Mouse (Mus musculus) heart, postnatal 0 days (tissue): ENCODE data around the gene 4930469K13Rik.

Source experiments
- CTCF ChIP-seq: IDR thresholded peaks from 2 replicates; pipeline ENCODE4 v1.5.1; 2016; ENCODE audit warnings: antibody characterized with exemption, control low read depth, low read depth
- EP300 ChIP-seq: IDR thresholded peaks from 2 replicates; pipeline ENCODE4 v1.6.1; 2016; ENCODE audit warnings: antibody characterized with exemption, low read depth

- no peak for TF ChIP-seq CTCF
- TF ChIP-seq EP300 = no peak
Observed at GRCm38 (mm10) chr11:33956623-33957022, 141.7 kb downstream of the 4930469K13Rik start.
